ENCODE assay signal across 8 mouse cellular contexts in genomic region chr4:149047360-149047759, GRCm38 (mm10). TPM values are rescaled to one million over a fixed set of nuclear protein-coding genes. Genes with fewer than 3 reads are reported as not detected.
DNase-seq lines count a peak whose midpoint lies in the region; ATAC-seq and TF ChIP-seq lines count a peak whose summit lies in the region.

No protein-coding gene starts in this region.

- TF ChIP-seq CTCF in kidney, adult 2 months (conservative IDR thresholded peaks at IDR 0.05; ENCODE audit: insufficient read depth, insufficient read length, low read depth, low read length) = peak; percentile 77

- peaks cover 32% of the 10 kb centered on the region for H3K4me1 ChIP-seq in forebrain, embryonic 12.5 days
- peaks cover 20% of the 10 kb centered on the region for H3K4me1 ChIP-seq in forebrain, embryonic 16.5 days (replicated peaks; ENCODE audit: control insufficient read depth, insufficient read depth, low read length)
- peaks cover 27% of the 10 kb centered on the region for H3K4me1 ChIP-seq in kidney, adult 2 months (ENCODE audit: control insufficient read depth, insufficient read depth, low read length)
- peaks cover 25% of the 10 kb centered on the region for H3K4me1 ChIP-seq in lung, embryonic 16.5 days (replicated peaks; ENCODE audit: control insufficient read depth, insufficient read depth, low read length)

- H3K27ac ChIP-seq in forebrain, embryonic 12.5 days = no peak overlapping the region
- H3K27ac ChIP-seq in forebrain, embryonic 16.5 days (ENCODE audit: low read length) = no peak overlapping the region
- 0 out of 2 replicates have a peak overlapping the region, but pooled peaks have one; percentile 21 for H3K27ac ChIP-seq in kidney, adult 2 months (ENCODE audit: insufficient read depth, low read depth, low read length)
- no peak overlapping the region for H3K27ac ChIP-seq in lung, embryonic 16.5 days (ENCODE audit: low read length)

- H3K9me3 ChIP-seq in forebrain, embryonic 12.5 days = no peaks in the 10 kb centered on the region
- H3K9me3 ChIP-seq in forebrain, embryonic 16.5 days (ENCODE audit: control insufficient read depth, low read length) = no peaks in the 10 kb centered on the region
- no peaks in the 10 kb centered on the region for H3K9me3 ChIP-seq in lung, embryonic 16.5 days (ENCODE audit: control insufficient read depth, low read length)

- peak; percentile 83 to 91 for DNase-seq in adrenal gland, postnatal 36 days
- peak; percentile 40 to 50 for DNase-seq in heart, adult 9 months (ENCODE audit: low spot score in 2 of 2)
- peak; percentile 83 for DNase-seq in kidney, adult 2 months
- DNase-seq in retina, embryonic 14.5 days (ENCODE audit: low spot score) = peak; percentile 76

- WGBS in forebrain, embryonic 12.5 days = 7% methylated on average over 10 of the region's 10 CpGs
- 22% methylated on average over 10 of the region's 10 CpGs for WGBS in forebrain, embryonic 16.5 days
- 17% methylated on average over 10 of the region's 10 CpGs for WGBS in kidney, adult 2 months
- WGBS in lung, embryonic 16.5 days = 9% methylated on average over 10 of the region's 10 CpGs

- ATAC-seq in forebrain, embryonic 12.5 days (ENCODE audit: low FRiP score) = 0 out of 2 replicates have a peak, but pooled peaks have one; percentile 55
- no peak for ATAC-seq in forebrain, embryonic 16.5 days
- ATAC-seq in lung, embryonic 16.5 days (ENCODE audit: low read depth) = peak; percentile 68; the same call in 1 of the 2 replicates
- ATAC-seq in inflammation-experienced regulatory T-cells, adult 6 months = no peak

- no peak overlapping the region for H3K4me3 ChIP-seq in forebrain, embryonic 12.5 days (replicated peaks)
- H3K4me3 ChIP-seq in forebrain, embryonic 16.5 days (replicated peaks; ENCODE audit: low read length) = no peak overlapping the region
- H3K4me3 ChIP-seq in kidney, adult 2 months (ENCODE audit: insufficient read depth, low read depth, low read length) = no peak overlapping the region
- H3K4me3 ChIP-seq in lung, embryonic 16.5 days (ENCODE audit: low read length) = no peak overlapping the region

- no peaks in the 10 kb centered on the region for H3K36me3 ChIP-seq in forebrain, embryonic 12.5 days (replicated peaks)
- no peaks in the 10 kb centered on the region for H3K36me3 ChIP-seq in forebrain, embryonic 16.5 days (ENCODE audit: control insufficient read depth, insufficient read depth)
- H3K36me3 ChIP-seq in kidney, adult 2 months (ENCODE audit: control insufficient read depth, insufficient read depth, low read length) = no peaks in the 10 kb centered on the region
- H3K36me3 ChIP-seq in lung, embryonic 16.5 days (ENCODE audit: control insufficient read depth, insufficient read depth, low read length) = no peaks in the 10 kb centered on the region

- no peak overlapping the region for H3K4me2 ChIP-seq in forebrain, embryonic 12.5 days
- H3K4me2 ChIP-seq in forebrain, embryonic 16.5 days (ENCODE audit: low read length) = no peak overlapping the region
- peak overlapping the region; percentile 37 for H3K4me2 ChIP-seq in lung, embryonic 16.5 days (ENCODE audit: low read depth, low read length)

- H3K27me3 ChIP-seq in forebrain, embryonic 12.5 days = peaks cover 34% of the 10 kb centered on the region
- no peaks in the 10 kb centered on the region for H3K27me3 ChIP-seq in forebrain, embryonic 16.5 days (replicated peaks; ENCODE audit: control insufficient read depth, insufficient read depth, low read length)
- no peaks in the 10 kb centered on the region for H3K27me3 ChIP-seq in kidney, adult 2 months (replicated peaks; ENCODE audit: control insufficient read depth, insufficient read depth, low read length)
- H3K27me3 ChIP-seq in lung, embryonic 16.5 days (ENCODE audit: control insufficient read depth, insufficient read depth, low read depth, low read length) = no peaks in the 10 kb centered on the region

- H3K9ac ChIP-seq in forebrain, embryonic 12.5 days = no peak overlapping the region
- no peak overlapping the region for H3K9ac ChIP-seq in forebrain, embryonic 16.5 days (replicated peaks; ENCODE audit: low read depth, low read length)
- H3K9ac ChIP-seq in lung, embryonic 16.5 days (ENCODE audit: low read length) = no peak overlapping the region

- no peak for TF ChIP-seq POLR2A in kidney, adult 2 months (IDR thresholded peaks at IDR 0.05; ENCODE audit: low read depth, low read length)

RNA-seq across cellular contexts. Expression of gene Pex14, which starts 52.3 kb away (rescaled TPM):
- 46.3 and 49.2 TPM in 2 replicates for polyA plus RNA-seq in forebrain, embryonic 12.5 days (2016; fragmentation: Nextera tagmentation; extraction: Ambion mirVana)
- polyA plus RNA-seq in forebrain, embryonic 16.5 days (2015; fragmentation: Nextera tagmentation; extraction: Ambion mirVana) = 53.7 and 56.9 TPM in 2 replicates
- 10 to 100 TPM; 61.6 to 76.4 TPM for total RNA-seq in adrenal gland, postnatal 36 days (2021)
- polyA plus RNA-seq in kidney, adult 2 months (2012; rRNA removed) = 49.3 and 55.0 TPM in 2 replicates
- 47.5 and 48.8 TPM in 2 replicates for polyA plus RNA-seq in lung, embryonic 16.5 days (2015; fragmentation: Nextera tagmentation; extraction: Ambion mirVana)
- 10 to 100 TPM; 13.0 to 18.4 (median 14.2) TPM for polyA plus RNA-seq in inflammation-experienced regulatory T-cells, adult 6 months (2017; shearing (Covaris generic))

RNA-seq across cellular contexts. Expression of gene Dffa, which starts 56.6 kb away (rescaled TPM):
- polyA plus RNA-seq in forebrain, embryonic 12.5 days (2016; fragmentation: Nextera tagmentation; extraction: Ambion mirVana) = 24.2 and 26.4 TPM in 2 replicates
- 24.0 and 26.3 TPM in 2 replicates for polyA plus RNA-seq in forebrain, embryonic 16.5 days (2015; fragmentation: Nextera tagmentation; extraction: Ambion mirVana)
- 10 to 100 TPM; 19.0 to 22.8 TPM for total RNA-seq in adrenal gland, postnatal 36 days (2021)
- polyA plus RNA-seq in kidney, adult 2 months (2012; rRNA removed) = 20.1 and 20.8 TPM in 2 replicates
- polyA plus RNA-seq in lung, embryonic 16.5 days (2015; fragmentation: Nextera tagmentation; extraction: Ambion mirVana) = 33.2 and 33.9 TPM in 2 replicates
- 10 to 100 TPM; 24.4 to 29.2 (median 26.3) TPM for polyA plus RNA-seq in inflammation-experienced regulatory T-cells, adult 6 months (2017; shearing (Covaris generic))

Comparison
In these comparisons a context has a peak if more than half of its experiments do, and no peak if none do; other contexts are left out.
1. ATAC-seq: peak in forebrain, embryonic 12.5 days (single experiment) and lung, embryonic 16.5 days (single experiment); none in forebrain, embryonic 16.5 days (single experiment) and inflammation-experienced regulatory T-cells, adult 6 months (single experiment).
2. Peak in every context shown above with its lines, with median percentiles within 50 percentile points of each other: DNase-seq.